Mouse (Mus musculus) testis, adult 2 months (tissue): ENCODE data around the gene Otop3.

ENCODE experiments used
- CTCF ChIP-seq: fragments of 200-500 bp; IDR thresholded peaks from 2 replicates; pipeline ENCODE4 v1.5.1; 2012; ENCODE audit warnings: low read depth, mild to moderate bottlenecking, inconsistent platforms, low read length, moderate library complexity; ENCODE audit not compliant: control insufficient read depth, insufficient read depth, insufficient replicate concordance
- POLR2A ChIP-seq: fragments of 200-500 bp; IDR thresholded peaks from 2 replicates; pipeline ENCODE4 v1.6.1; 2012; ENCODE audit warnings: low read depth, mild to moderate bottlenecking, inconsistent platforms, low read length, moderate library complexity; ENCODE audit not compliant: control insufficient read depth

GRCm38 (mm10) chr11:115301351-115301750, 33.2 kb upstream of the Otop3 start:
- TF ChIP-seq CTCF (no peak), POLR2A (no peak)
